Mouse (Mus musculus) stomach, embryonic 14.5 days (tissue): ENCODE data around the gene Galnt7. TPM values are rescaled to one million over a fixed set of nuclear protein-coding genes. Genes with fewer than 3 reads are reported as not detected.

Experiments
- ATAC-seq: fragments of 200-750 bp; cut with Nextera tagmentation; 2 replicates; pipeline ENCODE4 v1.8.0; 2017; ENCODE audit warnings: low read depth, moderate TSS enrichment; ENCODE audit not compliant: insufficient number of reproducible peaks, insufficient read depth, low FRiP score
- H3K27ac ChIP-seq: fragments of 300-500 bp; sonication (generic); 2 replicates; pipeline ENCODE4 v1.5.1; 2014; ENCODE audit warnings: mild to moderate bottlenecking, low read length, moderate library complexity, mixed read lengths
- H3K27me3 ChIP-seq: fragments of 300-500 bp; sonication (generic); 2 replicates; pipeline ENCODE4 v1.6.1; 2014; ENCODE audit warnings: low read length, control low read depth, mixed read lengths; ENCODE audit not compliant: control insufficient read depth, insufficient read depth
- H3K36me3 ChIP-seq: fragments of 300-500 bp; sonication (generic); 2 replicates; pipeline ENCODE4 v1.6.1; 2014; ENCODE audit warnings: mild to moderate bottlenecking, control low read depth, low read length, moderate library complexity, mixed read lengths; ENCODE audit not compliant: control insufficient read depth, insufficient read depth
- H3K4me1 ChIP-seq: fragments of 300-500 bp; sonication (generic); 2 replicates; pipeline ENCODE4 v1.6.1; 2014; ENCODE audit warnings: low read length, control low read depth, mixed read lengths; ENCODE audit not compliant: control insufficient read depth, insufficient read depth
- H3K4me2 ChIP-seq: fragments of 300-500 bp; sonication (generic); replicated peaks from 2 replicates; pipeline ENCODE4 v1.6.1; 2014; ENCODE audit warnings: low read depth, low read length, control low read depth
- H3K4me3 ChIP-seq: fragments of 300-500 bp; sonication (generic); 2 replicates; pipeline ENCODE4 v1.5.1; 2014; ENCODE audit warnings: low read depth, low read length, control low read depth
- H3K9ac ChIP-seq: fragments of 300-500 bp; sonication (generic); replicated peaks from 2 replicates; pipeline ENCODE4 v1.6.1; 2014; ENCODE audit warnings: low read depth, mild to moderate bottlenecking, control low read depth, low read length, moderate library complexity, mixed read lengths
- H3K9me3 ChIP-seq: fragments of 300-500 bp; sonication (generic); 2 replicates; pipeline ENCODE4 v1.6.1; 2016; ENCODE audit warnings: low read depth, low read length, control low read depth; ENCODE audit not compliant: control insufficient read depth
- WGBS: fragments of 180-500 bp; shearing (Covaris S2); extraction: QIAGEN DNeasy Blood & Tissue Kit; methylation state at CpG from one replicate; pipeline ENCODE4 v1.1.7; 2014; 5-methylcytosine and 5-hydroxymethylcytosine counted together
- polyA plus RNA-seq: library from polyadenylated mRNA; unstranded; fragments of >200 nt; fragmentation: Nextera tagmentation; extraction: Ambion mirVana; gene quantifications from 2 replicates; pipeline ENCODE4 v1.2.1, GENCODE M21; 2014

Galnt7 gene
- polyA plus RNA-seq, 1 experiment from 2014 or later: 35.5 TPM

DNA sequence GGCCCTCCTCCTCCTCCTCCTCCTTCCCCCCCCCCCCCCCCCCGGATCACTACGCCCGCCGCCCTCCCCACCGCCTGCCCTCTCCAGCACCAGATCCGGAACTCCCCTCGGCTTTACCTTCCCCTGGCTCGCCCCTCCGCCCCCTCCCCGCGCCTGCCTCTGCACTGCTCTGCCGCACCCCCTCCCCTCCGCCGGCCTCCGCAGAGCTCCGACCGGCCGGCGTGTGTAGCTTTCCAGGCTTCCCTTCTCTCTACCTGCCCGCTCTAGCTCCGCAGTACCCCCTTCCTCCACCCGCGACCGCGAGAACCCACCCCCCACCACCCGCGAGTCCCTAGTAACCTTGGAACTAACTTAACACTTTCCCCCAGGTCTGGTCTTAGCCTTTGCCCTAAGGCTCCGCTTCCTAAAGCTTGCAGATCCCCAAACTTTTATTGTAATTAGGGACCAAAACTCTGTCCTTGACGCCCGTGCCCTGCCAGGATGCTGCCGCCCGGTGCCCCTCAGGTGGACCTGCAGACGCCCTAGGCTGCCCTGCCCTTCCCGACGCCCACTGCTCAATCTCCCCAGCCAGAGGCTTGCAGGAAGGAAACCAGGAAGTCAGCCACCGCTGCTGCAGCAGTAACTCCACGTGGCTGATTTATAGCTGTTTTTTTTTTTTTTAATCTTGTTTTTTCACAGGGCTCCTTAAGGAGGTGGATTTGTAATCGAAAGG lies 380 bp upstream of the Galnt7 start:
- ATAC-seq: peak; percentile 71

DNA sequence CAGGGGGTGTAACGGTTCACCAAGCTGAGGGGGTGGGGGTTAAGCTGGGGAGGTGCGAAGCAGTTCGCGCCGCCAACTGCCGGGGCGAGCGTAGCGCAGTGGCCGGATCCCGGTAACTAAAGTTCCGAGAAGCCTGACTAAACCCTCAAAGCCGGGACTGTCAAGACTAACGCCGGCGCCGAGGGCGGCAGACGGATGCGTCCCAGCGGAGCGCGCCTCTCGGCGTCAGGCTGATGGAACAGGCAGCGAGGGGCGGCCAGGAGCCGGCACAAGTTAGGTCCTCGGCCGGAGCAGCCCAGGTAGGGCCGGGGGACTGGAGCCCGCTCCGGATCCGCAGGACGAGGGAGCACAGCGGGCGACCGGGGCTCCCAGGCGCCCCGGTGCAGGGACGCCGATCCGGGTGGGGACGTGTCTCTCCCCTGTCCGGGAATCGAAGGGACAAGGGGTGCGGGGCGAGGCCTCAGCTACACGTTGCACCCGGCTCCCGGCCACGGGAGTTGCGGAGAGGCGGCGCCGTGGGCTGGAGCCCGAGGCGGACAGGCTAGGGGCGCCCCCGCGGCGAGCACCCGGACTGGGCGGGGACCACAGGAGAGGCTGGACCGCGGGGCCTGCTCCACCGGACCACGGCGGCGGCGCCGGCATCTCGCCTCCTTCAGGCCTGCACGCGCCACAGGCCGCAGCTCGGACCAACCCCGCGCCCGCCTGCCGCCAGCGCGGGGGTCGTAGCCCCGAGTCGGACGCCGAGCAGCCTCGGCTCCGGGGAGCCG lies 960 bp downstream of the Galnt7 start:
- peak overlapping the region; percentile 57 for H3K4me2 ChIP-seq
- peak overlapping the region; percentile 94 for H3K4me3 ChIP-seq
- peaks cover 10% of the 10 kb centered on the region; the same call in 1 of the 2 replicates for H3K4me1 ChIP-seq
- peak overlapping the region; percentile 97 for H3K27ac ChIP-seq
- under 1% methylated on average over 89 of the region's 91 CpGs for WGBS
- peak overlapping the region; percentile 98 for H3K9ac ChIP-seq
- H3K27me3 ChIP-seq: no peaks in the 10 kb centered on the region
- peak; percentile 76 for ATAC-seq
- no peaks in the 10 kb centered on the region for H3K36me3 ChIP-seq
- no peaks in the 10 kb centered on the region for H3K9me3 ChIP-seq

More for the DNA sequence above, 380 bp upstream of the Galnt7 start:
- no peaks in the 10 kb centered on the region for H3K36me3 ChIP-seq
- peaks cover 10% of the 10 kb centered on the region; the same call in 1 of the 2 replicates for H3K4me1 ChIP-seq
- peak overlapping the region; percentile 94 for H3K4me3 ChIP-seq
- no peaks in the 10 kb centered on the region for H3K9me3 ChIP-seq
- peak overlapping the region; percentile 98 for H3K9ac ChIP-seq
- H3K27ac ChIP-seq: peak overlapping the region; percentile 97
- H3K27me3 ChIP-seq: no peaks in the 10 kb centered on the region
- H3K4me2 ChIP-seq: peak overlapping the region; percentile 57
- under 1% methylated on average over 31 of the region's 38 CpGs for WGBS

DNA sequence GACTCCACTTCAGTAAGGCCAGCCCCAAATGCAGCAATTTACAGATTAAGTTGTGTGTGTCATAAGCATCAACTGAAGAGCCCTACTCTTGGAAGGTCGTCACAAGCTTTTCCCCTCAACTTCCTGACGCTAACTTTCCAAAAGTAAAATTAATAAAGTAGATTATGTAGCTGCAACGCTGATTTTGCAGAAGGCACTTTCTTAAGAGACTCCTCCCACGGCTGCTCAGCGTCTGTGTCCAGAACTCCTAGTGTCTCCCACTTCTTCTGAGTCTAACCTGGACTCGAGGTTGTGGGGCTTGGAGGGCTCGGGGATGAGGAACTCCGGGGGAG lies 1.5 kb downstream of the Galnt7 start:
- ATAC-seq: no peak

DNA sequence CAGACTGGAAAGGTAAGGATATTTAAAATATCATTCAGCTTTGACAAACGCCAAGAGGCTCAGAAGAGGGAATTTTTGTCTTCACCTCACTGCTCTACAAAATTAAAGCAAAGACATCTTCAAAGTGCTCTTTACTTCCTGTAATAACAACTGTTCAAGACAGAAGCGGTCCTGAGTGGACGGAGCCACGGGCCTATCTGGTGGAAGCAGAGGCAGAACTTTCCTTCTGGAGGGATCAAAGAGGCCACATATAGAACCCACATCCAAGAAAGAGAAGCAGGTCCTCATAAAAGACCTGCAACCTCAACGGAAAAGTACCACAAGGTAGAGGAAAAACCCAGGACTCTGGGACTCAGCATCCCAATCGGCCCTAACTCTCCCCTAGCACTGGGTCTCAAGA lies 2.6 kb downstream of the Galnt7 start:
- Histone ChIP-seq H3K9ac (no peak overlapping the region), H3K27me3 (no peaks in the 10 kb centered on the region), H3K4me1 (peaks cover 10% of the 10 kb centered on the region; the same call in 1 of the 2 replicates), H3K27ac (no peak overlapping the region), H3K4me3 (no peak overlapping the region), H3K9me3 (no peaks in the 10 kb centered on the region), H3K4me2 (no peak overlapping the region), H3K36me3 (no peaks in the 10 kb centered on the region)
- 83% methylated on average over 6 of the region's 6 CpGs for WGBS
- no peak for ATAC-seq

More for the DNA sequence above, 1.5 kb downstream of the Galnt7 start:
- Histone ChIP-seq H3K9me3 (no peaks in the 10 kb centered on the region), H3K4me3 (peak overlapping the region; percentile 94), H3K4me2 (peak overlapping the region; percentile 57), H3K27ac (peak overlapping the region; percentile 97), H3K27me3 (no peaks in the 10 kb centered on the region), H3K36me3 (no peaks in the 10 kb centered on the region), H3K4me1 (peaks cover 10% of the 10 kb centered on the region; the same call in 1 of the 2 replicates), H3K9ac (peak overlapping the region; percentile 98)
- WGBS: 1% methylated on average over 8 of the region's 8 CpGs

DNA sequence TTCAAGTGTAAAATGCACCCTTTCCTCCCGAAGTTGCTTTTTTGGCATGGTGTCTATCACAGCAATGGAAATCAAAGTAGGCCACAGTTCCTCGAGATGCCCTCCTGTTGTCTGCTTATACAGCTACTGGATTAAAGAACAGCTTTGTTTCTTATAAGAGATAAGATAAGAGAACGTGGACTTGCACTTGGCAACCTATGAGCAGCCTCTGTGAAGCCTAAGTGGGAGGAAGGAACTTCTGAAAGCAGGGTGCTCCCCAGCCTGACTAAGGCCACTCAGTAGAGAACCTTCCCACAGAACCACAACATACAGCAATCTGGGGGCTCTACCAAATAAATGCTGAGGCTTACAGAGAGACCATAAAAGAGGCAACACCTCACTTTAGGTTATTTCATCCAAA lies 5.3 kb downstream of the Galnt7 start:
- no peak overlapping the region for H3K4me2 ChIP-seq
- no peak overlapping the region for H3K27ac ChIP-seq
- no peak overlapping the region for H3K4me3 ChIP-seq
- no peaks in the 10 kb centered on the region for H3K27me3 ChIP-seq
- no peaks in the 10 kb centered on the region for H3K36me3 ChIP-seq
- H3K9me3 ChIP-seq: no peaks in the 10 kb centered on the region
- WGBS: 41% methylated on average over 3 of the region's 3 CpGs
- H3K9ac ChIP-seq: no peak overlapping the region
- ATAC-seq: no peak
- peaks cover 11% of the 10 kb centered on the region; the same call in 1 of the 2 replicates for H3K4me1 ChIP-seq

DNA sequence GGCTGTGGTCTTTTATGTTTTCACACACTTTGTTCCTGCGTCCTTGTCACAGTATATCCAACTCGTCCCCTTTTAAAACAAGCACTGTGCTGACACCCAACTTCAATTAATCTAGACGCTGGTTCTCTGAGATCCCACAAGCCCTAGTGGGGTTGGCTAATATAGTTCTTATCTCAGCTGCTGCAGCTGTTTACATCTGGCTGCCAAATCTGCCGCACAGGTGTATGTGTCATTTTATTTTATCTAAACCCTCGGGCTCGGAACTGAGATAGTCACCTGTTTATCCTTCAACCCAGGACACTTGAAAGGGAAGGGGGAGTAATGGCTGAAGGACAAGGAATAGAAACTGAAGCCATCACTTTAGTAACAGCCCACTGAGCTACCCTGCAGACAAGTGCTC lies 8.6 kb downstream of the Galnt7 start:
- Histone ChIP-seq H3K4me3 (no peak overlapping the region), H3K4me2 (no peak overlapping the region), H3K27ac (no peak overlapping the region), H3K4me1 (0 out of 2 replicates have a peak, but pooled peaks cover 6% of the 10 kb centered on the region), H3K36me3 (no peaks in the 10 kb centered on the region), H3K27me3 (no peaks in the 10 kb centered on the region), H3K9me3 (no peaks in the 10 kb centered on the region), H3K9ac (no peak overlapping the region)
- WGBS: 36% methylated on average over 6 of the region's 6 CpGs
- no peak for ATAC-seq

DNA sequence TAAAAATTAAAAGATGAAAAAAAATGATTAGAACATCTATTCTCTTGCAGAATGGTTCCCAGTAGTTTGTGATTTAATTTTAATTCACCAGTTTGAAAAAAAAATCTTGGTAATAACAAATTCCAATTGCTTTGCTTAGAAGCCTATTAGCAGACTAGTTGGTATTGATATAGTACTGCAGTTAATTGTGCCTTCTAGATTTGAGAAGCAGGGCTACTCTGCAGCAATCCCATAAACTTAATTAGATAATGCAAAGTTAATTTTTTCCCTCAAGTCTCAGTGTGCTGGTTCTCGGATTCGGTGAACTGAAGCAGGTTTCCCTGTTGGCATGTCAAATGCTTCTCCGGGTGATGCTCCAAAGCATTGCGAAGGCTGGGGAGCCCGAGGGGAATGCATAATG lies 10.1 kb downstream of the Galnt7 start:
- 83% methylated on average over 5 of the region's 5 CpGs for WGBS
- 0 out of 2 replicates have a peak, but pooled peaks cover 6% of the 10 kb centered on the region for H3K4me1 ChIP-seq

DNA sequence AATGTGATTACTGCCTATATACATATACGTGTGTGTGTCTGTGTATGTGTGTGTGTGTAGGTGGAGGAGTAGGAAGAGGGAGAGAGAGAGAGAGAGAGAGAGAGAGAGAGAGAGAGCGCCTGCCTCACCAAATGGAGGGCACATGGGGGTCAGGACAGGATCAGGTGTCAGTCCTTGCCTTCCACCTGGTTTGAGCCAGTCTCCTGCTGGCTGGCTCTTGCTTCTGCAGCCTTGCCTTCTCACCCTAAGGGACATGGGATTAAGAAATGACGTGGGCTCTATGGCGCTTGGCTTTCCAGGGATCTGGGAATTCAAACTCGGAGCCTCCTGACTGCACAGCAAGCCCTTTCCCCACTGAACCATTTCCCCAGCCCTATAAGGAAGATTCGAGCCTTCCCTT lies 13.9 kb downstream of the Galnt7 start:
- Histone ChIP-seq H3K9me3 (no peaks in the 10 kb centered on the region), H3K4me3 (no peak overlapping the region), H3K36me3 (no peaks in the 10 kb centered on the region), H3K9ac (no peak overlapping the region), H3K4me2 (no peak overlapping the region), H3K27me3 (no peaks in the 10 kb centered on the region), H3K4me1 (no peaks in the 10 kb centered on the region), H3K27ac (no peak overlapping the region)
- 60% methylated on average over 6 of the region's 6 CpGs for WGBS
- no peak for ATAC-seq

More for the DNA sequence above, 10.1 kb downstream of the Galnt7 start:
- H3K9ac ChIP-seq: no peak overlapping the region
- no peaks in the 10 kb centered on the region for H3K27me3 ChIP-seq
- ATAC-seq: no peak
- no peaks in the 10 kb centered on the region for H3K36me3 ChIP-seq
- H3K9me3 ChIP-seq: no peaks in the 10 kb centered on the region
- H3K4me2 ChIP-seq: no peak overlapping the region
- H3K27ac ChIP-seq: no peak overlapping the region
- no peak overlapping the region for H3K4me3 ChIP-seq
